Mouse (Mus musculus) large intestine, adult 2 months (tissue): Measurements from ENCODE around the gene Mcu. TPM values are rescaled to one million over a fixed set of nuclear protein-coding genes. Genes with fewer than 3 reads are reported as not detected.

Experiments used
- DNase-seq: peaks from one replicate; pipeline ENCODE4 v3.0.0-alpha.2; 2012; ENCODE audit warnings: low read depth, low spot score
- WGBS: fragments of 180-500 bp; shearing (Covaris S2); methylation state at CpG from one replicate; pipeline ENCODE4 v1.1.7; 2018; 5-methylcytosine and 5-hydroxymethylcytosine counted together
- polyA plus RNA-seq: library from polyadenylated mRNA; depleted of rRNA; stranded (reverse); fragments of >200 nt; gene quantifications from 2 replicates; pipeline ENCODE4 v1.2.3, GENCODE M21; 2012

Mcu gene
- polyA plus RNA-seq, 1 experiment = 61.8 TPM

DNA sequence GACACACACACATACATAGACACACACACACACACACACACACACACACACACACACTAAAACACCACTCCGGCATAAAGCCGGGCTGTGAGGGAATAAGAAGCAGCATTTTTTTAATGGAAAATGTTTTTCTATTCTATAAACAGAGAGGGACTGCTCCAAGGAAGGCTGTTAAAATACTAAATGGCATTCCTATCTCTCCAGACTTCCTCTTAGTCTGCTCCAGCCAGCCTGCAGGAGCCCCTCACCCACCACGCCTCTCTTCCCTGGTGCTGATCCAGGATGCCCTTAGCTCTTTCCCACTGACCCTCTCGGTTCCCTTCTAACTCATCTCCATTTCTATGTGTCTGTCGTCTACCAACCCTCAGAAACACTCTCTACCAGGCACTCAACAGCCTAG is 44.5 kb downstream of the Mcu start:
- DNase-seq = no peak
- 77% methylated on average over 5 of the region's 5 CpGs for WGBS

DNA sequence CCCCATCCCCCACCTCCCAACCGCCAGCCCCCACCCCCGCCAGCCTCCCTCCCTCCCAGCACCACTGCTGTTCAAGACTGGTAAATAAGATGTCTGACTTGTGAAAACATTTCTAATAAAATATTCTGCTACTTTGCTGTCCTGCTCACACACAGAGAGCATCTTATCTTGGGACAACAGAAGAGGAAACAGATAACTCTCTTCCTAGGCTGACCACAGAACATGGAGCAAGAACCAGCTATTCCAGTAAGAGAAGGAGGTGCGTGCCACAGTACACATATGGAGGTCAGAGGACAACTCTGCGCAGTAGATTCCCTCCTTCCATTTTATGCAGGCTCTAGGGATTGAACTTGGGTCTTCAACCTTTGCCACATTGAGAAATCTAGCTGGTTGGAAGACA is 45.2 kb downstream of the Mcu start:
- no peak for DNase-seq
- WGBS = 73% methylated on average over 4 of the region's 4 CpGs

DNA sequence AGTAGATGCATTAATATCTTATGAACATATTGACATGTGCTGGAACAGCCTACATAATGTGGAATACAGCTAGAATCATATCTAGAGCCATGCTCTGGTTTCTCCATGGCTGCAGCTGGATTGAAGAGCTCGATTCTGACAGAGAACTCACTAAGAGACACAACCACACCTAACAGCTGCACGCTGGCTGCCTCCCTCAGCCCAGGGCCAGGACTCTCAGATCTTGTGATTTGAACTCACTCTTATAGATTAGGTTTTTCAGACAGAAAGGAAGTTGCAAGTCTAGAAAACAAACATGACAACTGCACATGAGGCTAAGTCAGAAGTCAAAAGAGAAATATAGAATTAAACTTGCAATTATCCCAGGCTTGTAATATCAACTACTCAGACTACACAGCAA is 45.7 kb downstream of the Mcu start:
- no peak for DNase-seq
- 38% methylated on average over 2 of the region's 2 CpGs for WGBS

DNA sequence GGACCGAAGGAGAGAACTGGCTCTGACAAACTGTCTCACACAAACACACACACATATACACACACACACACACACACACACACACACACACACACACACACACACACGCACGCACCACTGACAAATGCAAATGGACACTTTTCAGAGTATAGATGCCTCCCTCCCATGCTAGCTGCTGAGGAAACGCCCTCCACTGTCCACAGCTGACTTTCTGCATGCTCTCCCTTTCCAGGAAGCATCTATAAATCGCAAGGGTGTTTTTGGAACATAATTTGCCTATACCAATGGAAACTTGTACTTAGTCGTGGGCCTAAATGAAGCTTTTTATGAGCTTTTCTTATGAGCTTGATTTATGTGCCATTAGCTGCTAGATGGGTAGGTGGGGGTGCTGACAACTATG is 46.1 kb downstream of the Mcu start:
- no peak for DNase-seq
- 51% methylated on average over 6 of the region's 6 CpGs for WGBS

DNA sequence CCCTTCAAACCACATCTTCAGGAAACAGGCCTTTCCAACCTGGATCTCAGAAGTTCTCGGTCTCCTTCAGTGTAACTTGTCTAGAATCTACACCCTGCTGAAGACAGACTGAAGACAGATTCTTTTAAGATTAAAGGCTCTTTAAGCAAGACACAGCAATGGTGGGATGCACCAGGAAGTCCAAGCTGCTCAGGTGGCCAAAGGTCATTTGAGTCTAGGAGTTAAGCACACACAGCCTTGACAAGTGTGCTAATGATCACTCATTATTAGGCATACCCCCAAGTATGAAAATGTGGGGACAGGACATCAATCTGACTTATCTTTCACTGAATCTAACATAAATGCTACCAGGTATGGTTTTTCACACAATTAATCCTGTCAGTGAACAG is 47.0 kb downstream of the Mcu start:
- DNase-seq = no peak
- WGBS = 90% methylated on average over 1 of the region's 1 CpGs

DNA sequence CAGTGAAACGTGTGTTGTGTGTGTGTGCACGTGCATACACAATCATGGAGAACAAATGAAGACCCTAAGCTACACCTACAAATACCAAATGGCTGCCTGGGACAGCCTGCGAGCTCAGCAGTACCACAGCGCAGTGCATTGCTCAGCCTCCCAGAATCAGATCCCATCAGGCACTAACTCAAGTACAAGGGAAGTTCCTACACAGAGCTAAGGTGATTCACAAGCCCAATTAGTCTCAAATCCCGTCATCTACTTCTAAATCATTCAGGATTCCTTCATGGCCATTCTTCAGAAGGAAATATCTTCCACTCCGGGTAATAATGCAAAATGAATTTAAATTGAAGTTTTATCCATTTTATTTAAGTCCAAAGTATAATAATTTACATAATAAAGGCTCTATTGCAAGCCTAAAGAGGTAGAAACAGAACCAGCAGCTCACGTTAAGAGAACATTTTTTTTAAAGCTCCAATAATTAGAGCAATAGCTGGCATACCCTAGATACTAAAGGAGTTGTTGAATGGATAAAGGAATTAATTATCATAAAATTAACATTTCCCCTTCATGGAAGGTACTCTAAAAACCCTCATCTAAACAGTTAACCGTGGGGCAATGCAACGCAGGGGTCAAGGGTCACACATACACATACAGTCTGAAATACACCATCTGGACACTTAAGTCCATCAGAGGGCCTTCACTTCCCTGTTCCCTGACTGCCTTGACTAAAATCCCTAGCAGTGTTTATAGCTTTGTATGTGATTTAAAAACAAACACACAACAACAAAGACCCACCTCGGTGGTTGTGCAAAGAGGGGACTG is 47.6 kb downstream of the Mcu start:
- WGBS = 78% methylated on average over 10 of the region's 10 CpGs
- no peak for DNase-seq

DNA sequence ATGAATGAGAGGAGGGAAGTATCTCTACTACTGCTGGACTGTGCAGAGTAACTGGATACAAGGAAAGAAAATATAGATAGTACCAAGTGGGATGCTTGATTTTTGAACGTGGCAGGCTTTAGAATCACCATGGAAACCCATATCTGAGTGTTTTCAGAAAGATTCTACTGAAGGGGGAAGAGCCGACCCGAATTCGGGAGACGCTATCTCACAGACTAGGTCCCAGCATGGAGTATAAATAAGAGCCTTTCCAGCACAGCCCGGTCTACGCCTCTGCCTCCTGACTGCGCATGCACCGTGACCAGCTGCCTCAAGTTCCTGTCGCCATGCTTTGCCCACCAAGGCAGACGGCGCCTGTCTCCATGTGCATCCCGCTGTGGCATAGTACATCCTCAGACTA is 49.5 kb downstream of the Mcu start:
- WGBS = 94% methylated on average over 13 of the region's 13 CpGs
- no peak for DNase-seq

DNA sequence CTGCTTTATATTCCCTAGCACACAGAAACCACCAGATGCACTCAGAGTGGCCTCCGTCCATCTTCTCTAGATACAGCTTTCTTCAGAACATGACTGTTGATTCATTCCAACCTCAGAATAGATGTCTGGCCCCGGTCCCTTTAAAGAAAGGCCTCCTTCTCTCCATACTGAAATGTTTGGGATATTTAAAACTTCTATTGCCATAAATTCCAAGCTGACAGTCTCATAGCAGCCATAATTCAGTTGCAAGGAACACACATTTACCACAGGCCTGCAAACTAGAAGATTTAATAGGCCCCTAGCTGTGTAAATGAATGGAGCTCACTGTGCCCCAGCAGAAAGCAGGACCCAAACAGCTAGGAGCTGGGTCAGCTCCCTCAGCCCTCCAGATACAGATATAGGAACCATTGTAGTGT is 50.5 kb downstream of the Mcu start:
- 73% methylated on average over 2 of the region's 2 CpGs for WGBS

DNA sequence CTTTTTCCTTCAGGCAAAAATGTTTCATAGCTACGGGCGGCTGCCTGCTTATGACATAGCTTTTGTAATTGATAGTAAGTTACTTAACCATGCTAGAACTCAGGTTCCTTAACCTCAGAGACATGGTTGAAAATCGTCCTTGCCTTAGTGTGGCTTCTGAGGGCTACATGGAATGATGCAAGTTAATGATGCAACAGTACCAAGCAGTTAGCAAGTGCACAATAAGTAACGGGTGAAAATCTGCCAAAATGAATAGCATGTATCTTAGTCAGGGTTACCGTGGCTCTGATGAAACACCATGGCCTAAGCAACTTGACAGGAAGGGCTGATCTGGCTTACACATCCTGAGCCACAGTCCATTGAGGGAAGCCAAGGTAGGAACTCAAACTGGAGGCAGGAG is 51.9 kb downstream of the Mcu start:
- DNase-seq = no peak
- 82% methylated on average over 5 of the region's 5 CpGs for WGBS

More for the DNA sequence above, 50.5 kb downstream of the Mcu start:
- DNase-seq = no peak

DNA sequence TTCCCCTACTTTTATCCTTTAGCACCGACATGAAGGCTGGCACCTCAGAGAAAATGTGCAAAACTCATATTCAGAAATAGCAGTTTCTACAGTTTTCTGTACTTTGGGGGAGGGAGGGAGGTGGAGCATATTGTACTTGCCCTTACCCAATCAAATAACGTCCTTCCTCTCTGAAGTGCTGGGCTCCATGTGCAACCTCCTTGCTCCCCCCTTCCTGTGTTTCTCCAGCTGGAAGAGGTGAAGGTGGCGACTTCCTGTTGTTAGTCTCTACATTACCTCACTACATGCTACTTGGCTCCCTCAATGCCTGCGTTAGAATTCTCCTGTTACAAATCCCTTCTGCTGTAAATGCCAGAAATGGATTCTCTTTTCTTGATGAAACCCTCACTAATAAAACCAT is 54.0 kb downstream of the Mcu start:
- 70% methylated on average over 4 of the region's 4 CpGs for WGBS
- no peak for DNase-seq

DNA sequence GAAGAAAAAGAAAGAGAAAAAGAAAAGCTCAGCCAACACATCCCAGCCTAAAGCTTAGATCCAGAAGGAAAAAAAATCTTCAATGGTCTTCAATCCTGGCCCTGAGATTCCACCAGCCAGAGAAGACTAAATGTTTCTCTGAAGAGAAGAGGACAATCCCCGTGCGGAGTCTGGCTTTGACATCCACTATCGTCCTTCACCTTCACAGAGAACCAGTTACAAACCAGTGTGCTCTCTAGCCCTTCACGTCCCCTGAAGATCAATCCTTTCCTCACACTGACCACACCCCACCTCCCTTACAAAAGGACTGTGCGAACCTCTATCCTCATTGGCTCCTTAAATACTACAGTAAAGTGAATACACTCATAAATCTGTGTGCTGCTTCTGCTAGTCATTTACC is 56.4 kb downstream of the Mcu start:
- DNase-seq = no peak
- WGBS = 94% methylated on average over 5 of the region's 5 CpGs

DNA sequence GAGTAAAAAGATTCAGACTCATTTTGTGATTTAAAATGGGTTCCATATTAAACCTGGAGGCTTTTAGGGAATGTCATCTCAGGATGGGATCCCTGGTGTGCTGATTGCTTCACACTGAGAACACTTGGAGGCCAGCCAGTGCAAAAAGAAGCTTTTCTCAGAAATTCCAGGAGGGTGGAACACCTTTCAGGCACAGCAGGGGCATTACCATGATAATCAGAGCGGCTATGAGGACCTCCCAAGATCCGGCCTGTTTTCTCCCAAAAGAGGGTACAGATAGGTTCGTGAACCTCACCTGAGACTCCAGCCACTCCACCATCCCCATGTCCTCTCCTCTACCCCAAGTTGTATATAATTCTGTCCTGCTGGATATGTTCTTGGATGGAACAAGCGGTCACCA is 57.9 kb downstream of the Mcu start:
- DNase-seq = no peak
- 93% methylated on average over 4 of the region's 4 CpGs for WGBS

DNA sequence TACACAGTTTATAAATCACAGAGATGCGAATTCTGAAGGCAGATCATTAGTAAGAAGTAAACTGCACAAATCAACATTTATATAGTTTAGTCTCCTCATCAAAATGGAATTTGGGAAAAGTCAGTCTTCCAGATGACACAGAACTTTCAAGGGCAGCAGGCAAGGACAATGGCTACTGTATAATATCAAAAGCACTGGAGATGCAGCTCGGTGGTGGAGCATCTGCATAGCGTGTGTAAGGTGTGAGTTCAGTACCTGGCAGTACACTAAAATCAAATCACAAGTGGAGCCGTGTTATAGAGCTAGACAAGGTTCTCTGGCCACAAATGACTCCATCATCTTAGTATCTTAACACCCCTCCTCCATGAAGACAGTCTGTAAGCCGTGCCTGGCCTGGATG is 58.3 kb downstream of the Mcu start:
- 82% methylated on average over 5 of the region's 5 CpGs for WGBS
- DNase-seq = no peak

DNA sequence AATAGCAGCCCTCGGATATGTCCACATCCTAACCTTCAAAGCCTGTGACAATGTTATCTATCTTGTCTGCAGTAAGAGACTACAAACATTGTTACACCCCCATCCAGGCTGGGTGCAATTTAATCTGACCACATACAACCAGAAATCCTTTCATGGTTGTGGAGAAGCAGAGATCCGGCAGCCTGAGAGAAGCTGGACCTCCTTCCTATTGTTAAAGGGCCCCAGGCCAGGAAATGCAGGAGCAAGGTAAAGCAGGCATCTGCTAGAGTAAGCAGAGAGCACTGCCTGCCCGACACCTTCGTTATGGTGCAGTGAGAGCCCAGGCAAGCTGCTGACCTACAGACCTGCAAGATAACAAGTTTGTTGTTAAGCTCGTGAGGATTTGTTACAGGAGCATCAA is 60.0 kb downstream of the Mcu start:
- DNase-seq = no peak
- WGBS = 63% methylated on average over 5 of the region's 5 CpGs

DNA sequence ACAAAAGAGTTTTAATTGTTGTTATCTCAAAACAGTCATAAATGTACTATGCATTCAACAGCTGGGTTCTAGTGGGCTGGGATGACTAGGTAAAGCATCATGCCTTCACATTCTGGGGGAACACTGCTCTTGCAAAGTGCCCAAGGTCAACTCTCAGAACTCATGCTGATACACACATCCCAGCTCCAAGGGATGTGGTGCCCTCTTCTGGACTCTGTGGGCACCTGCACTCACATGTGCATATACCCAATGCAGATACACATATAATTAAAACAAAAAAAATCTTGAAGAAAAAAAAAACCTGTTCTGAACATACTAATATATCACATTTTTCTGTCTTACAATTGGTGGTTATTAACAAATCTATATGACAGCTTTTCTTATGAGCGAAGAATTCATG is 62.2 kb downstream of the Mcu start:
- no peak for DNase-seq
- WGBS = 99% methylated on average over 1 of the region's 1 CpGs

DNA sequence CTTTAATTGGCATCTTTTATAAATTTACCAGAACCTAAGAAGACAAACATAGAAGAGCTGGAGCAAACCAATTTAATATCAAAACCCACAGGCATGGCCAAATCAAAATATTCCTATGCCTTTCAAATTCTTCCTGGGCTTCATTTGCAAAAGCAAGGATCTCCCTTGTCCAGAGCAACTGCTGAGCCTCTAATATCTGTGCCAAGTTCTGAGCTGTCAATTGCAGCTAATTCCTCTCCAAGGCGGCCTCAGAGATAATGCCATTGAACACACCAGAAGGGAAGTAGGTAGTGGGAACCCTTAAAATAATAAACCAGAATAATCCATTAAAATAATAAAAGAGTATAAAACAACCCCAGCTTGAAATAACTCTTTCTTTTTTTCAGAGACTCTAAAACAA is 64.0 kb downstream of the Mcu start:
- DNase-seq = no peak
- WGBS = 55% methylated on average over 1 of the region's 1 CpGs

DNA sequence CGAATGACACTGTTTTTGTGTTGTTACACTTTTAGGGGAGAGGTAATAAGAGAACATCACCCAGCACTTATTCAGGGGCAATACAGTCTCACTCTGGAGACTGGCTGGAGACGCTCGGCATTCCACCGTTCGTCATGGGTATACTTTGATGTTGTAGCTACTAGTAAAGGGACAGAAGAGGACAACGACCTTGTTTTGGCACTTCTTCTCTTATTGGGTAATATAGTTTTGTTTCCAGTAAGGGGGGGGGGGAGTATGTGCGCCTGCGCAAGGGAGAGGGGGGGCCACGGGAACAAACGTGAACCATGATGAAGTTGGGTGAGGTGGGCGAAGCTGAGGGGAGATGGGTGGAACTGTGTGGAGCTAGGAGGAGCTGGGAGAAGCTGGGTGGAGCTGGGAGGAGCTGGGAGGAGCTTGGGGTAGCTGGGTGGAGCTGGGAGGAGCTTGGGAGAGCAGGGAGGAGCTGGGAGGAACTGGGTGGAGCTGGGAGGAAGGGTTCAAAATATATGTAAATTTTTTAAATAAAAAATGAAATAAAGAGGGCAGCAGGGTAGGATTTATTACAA is 67.6 kb downstream of the Mcu start:
- 84% methylated on average over 11 of the region's 11 CpGs for WGBS
- no peak for DNase-seq

DNA sequence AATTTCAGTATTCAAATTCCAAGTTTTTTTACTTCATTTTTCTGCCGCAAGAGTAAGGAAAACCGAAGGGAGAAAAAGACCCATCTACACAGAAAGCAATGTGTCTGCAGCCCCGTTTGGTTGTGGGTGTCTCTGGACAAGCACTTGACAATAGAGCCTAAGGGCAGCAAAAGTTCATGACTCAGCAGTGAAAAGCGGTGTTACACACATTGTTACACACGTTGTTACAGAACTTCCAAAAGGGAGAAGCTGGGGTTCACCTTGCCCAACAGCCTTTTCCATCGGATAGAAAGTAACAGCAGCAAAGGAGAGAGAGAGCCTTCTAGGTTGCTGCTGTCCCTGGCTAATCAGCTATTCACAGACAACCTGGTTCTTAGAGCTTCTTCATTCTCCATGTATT is 68.3 kb downstream of the Mcu start:
- 85% methylated on average over 6 of the region's 6 CpGs for WGBS
- DNase-seq = no peak

DNA sequence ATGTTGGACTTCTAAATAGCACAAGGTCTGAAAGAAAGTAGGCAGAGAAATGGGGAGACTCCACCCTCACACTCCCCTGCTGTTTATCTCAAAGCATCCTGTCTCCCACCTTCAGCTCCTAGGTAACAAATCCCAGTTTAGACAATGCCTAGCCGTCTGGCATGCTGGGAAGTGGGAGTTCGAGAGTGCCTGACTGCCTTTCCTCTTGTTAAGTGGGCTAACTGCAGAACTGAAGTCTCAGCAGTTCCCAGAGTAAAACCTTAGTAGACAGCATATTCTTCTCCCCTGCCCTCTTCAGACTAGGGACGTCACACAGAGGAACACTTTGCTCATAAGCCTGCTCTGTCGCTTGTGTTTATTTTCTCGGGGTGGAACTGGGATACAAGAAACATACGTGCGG is 69.1 kb downstream of the Mcu start:
- WGBS = 87% methylated on average over 7 of the region's 7 CpGs
- no peak for DNase-seq

DNA sequence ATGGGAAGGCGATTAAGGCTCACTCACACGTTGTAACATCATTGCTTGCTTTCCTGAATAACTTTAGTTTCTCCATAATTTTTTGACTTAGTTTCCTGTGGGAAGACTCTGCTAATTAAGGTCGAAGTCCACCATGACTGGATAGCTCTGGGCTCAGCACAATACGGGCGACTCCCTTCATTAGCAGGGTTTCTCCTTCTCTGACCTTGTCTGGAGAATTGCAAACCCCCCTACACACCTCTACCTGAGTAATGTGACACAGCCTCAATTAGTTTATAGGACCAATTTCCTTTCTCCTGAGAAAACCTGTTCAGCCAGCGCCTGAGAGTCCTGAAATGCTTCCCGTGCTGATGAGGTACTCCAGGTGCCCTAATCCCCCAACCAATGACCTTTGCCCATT is 71.3 kb downstream of the Mcu start:
- WGBS = 60% methylated on average over 7 of the region's 7 CpGs
- DNase-seq = no peak

DNA sequence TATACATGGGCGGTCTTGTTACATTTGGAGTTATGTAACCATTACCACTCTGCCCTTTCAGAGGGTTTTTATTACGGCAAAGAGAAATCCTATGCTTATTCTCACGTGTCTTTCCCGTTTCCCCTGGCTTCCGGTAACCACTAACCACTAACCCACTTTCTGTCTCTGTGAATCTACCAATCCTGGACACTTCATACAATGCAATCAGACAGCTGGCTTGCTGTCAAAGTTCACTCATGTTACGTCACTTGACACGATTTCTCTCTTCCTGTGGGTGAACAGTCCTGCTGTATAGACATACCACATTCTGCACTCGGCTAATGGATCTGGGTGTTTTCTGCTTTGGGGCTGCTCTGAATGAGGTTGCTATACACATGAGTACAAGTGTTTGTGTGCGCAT is 73.1 kb downstream of the Mcu start:
- no peak for DNase-seq
- WGBS = 79% methylated on average over 9 of the region's 9 CpGs

DNA sequence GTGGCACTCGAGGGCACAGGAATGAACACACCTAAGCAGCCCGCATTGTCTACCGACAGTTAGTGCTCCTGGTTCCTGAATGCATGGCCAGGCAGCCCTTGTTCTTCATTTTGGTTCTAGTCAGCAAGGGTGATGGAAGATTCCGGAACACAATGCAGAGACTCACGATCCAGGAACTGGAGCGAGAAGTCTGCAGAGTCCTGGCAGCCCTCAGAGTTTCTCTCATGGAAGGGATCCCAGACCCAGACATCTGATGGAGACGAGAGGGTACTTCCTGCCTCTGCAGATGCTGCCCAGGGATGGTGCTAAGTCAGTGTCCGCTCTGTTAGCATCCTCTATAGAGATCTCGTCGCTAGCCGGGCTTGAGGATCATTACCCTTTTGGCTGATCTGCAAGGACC is 75.0 kb downstream of the Mcu start:
- DNase-seq = no peak
- WGBS = 81% methylated on average over 11 of the region's 11 CpGs
